ENCODE assay signal across 25 mouse cellular contexts in the genomic region with DNA sequence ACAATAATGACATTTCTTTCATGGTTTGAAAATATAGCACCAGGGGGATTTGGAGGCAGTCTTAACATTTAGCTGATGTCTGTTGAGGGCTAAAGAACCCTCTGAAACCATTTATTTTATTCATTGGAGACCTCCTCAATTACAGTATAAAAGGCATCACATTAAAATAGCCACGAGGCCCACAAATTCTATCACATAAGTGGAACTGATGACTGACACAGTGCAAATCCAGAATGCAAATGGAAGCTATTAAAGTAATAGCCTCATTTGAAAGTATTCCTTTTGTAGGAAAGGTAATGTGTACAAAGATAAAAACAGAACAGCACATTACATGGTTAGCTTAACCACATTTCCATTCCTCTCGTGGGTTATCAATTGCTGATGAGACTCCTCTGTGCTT.
"Had no signal": no experiment of that assay in that cellular context is flagged by ENCODE, and none has a peak within 500 bp of the region (broad histone marks: within the 10 kb centered on the region; RNA-seq: fewer than 3 reads in every experiment).

No protein-coding gene starts in this region.

- H3K4me2 ChIP-seq: heart, embryonic 11.5 days; heart, embryonic 13.5 days; heart, embryonic 15.5 days; hindbrain, embryonic 13.5 days; hindbrain, embryonic 15.5 days; kidney, embryonic 15.5 days; limb, embryonic 13.5 days; limb, embryonic 15.5 days had no signal

- H3K4me1 ChIP-seq: heart, embryonic 13.5 days; heart, embryonic 15.5 days; hindbrain, embryonic 13.5 days; hindbrain, embryonic 15.5 days; kidney, embryonic 15.5 days; limb, embryonic 13.5 days; limb, embryonic 15.5 days had no signal

- H3K4me3 ChIP-seq: heart, adult 2 months; heart, embryonic 13.5 days; heart, embryonic 15.5 days; hindbrain, embryonic 13.5 days; hindbrain, embryonic 15.5 days; kidney, embryonic 15.5 days; limb, embryonic 13.5 days; limb, embryonic 15.5 days had no signal

- DNase-seq: gastrocnemius, postnatal 14 days; gastrocnemius, postnatal 36 days; heart, adult 11 months; heart, adult 2 months; heart, postnatal 14 days; heart, postnatal 36 days; kidney, adult 11 months; kidney, adult 2 months; kidney, adult 9 months; kidney, postnatal 14 days; kidney, postnatal 36 days; layer of hippocampus, adult 9-11 months; layer of hippocampus, postnatal 36 days; left cerebral cortex, postnatal 4 days had no signal

- ATAC-seq: hindbrain, postnatal 0 days; intestine, embryonic 16.5 days had no signal

- H3K36me3 ChIP-seq: heart, embryonic 13.5 days; heart, embryonic 15.5 days; hindbrain, embryonic 13.5 days; hindbrain, embryonic 15.5 days; kidney, embryonic 15.5 days; limb, embryonic 13.5 days; limb, embryonic 15.5 days had no signal

- H3K9me3 ChIP-seq: heart, embryonic 13.5 days; heart, embryonic 15.5 days; hindbrain, embryonic 13.5 days; hindbrain, embryonic 15.5 days; kidney, embryonic 15.5 days; limb, embryonic 13.5 days; limb, embryonic 15.5 days had no signal

- H3K27ac ChIP-seq: heart, adult 2 months; heart, embryonic 13.5 days; heart, embryonic 15.5 days; hindbrain, embryonic 13.5 days; hindbrain, embryonic 15.5 days; hindbrain, postnatal 0 days; kidney, embryonic 15.5 days; kidney, postnatal 0 days; limb, embryonic 13.5 days; limb, embryonic 15.5 days had no signal

- H3K27me3 ChIP-seq: heart, embryonic 13.5 days; heart, embryonic 15.5 days; hindbrain, embryonic 13.5 days; hindbrain, embryonic 15.5 days; kidney, embryonic 15.5 days; limb, embryonic 13.5 days; limb, embryonic 15.5 days had no signal

- H3K9ac ChIP-seq: heart, embryonic 13.5 days; heart, embryonic 15.5 days; hindbrain, embryonic 13.5 days; hindbrain, embryonic 15.5 days; kidney, embryonic 15.5 days; limb, embryonic 13.5 days; limb, embryonic 15.5 days had no signal
